Mouse (Mus musculus): ENCODE measurements around the gene Gm42957. TPM values are rescaled to one million over a fixed set of nuclear protein-coding genes. Genes with fewer than 3 reads are reported as not detected.
A peak's percentile ranks its signal among the peaks of the same experiment; 100 is the strongest.

The Gm42957 gene
- polyA plus RNA-seq, 1 experiment: not detected

GRCm38 (mm10) chr3:96617941-96618340, 17.3 kb upstream of the Gm42957 start:
- Histone ChIP-seq H3K4me1 (ENCODE audit: control insufficient read depth, insufficient read depth, insufficient read length, low read length) (no peaks in the 10 kb centered on the region), H3K27me3 (ENCODE audit: control insufficient read depth, insufficient read depth, low read length) (no peaks in the 10 kb centered on the region), H3K36me3 (ENCODE audit: control insufficient read depth, insufficient read depth, low read length) (peaks cover 9% of the 10 kb centered on the region), H3K27ac (ENCODE audit: insufficient read depth, low read depth, low read length) (no peak overlapping the region), H3K4me3 (ENCODE audit: low read depth, low read length) (no peak overlapping the region)
- 91% methylated on average over 3 of the region's 3 CpGs for WGBS
- no peak for TF ChIP-seq CTCF (IDR thresholded peaks at IDR 0.05; ENCODE audit: extremely low read depth, insufficient read length, insufficient replicate concordance, low read depth, low read length)
- no peak for TF ChIP-seq POLR2A (IDR thresholded peaks at IDR 0.05; ENCODE audit: low read depth, low read length)

GRCm38 (mm10) chr3:96623201-96623600, 12.1 kb upstream of the Gm42957 start:
- Histone ChIP-seq H3K27ac (ENCODE audit: insufficient read depth, low read depth, low read length) (no peak overlapping the region), H3K36me3 (ENCODE audit: control insufficient read depth, insufficient read depth, low read length) (peaks cover 8% of the 10 kb centered on the region), H3K27me3 (ENCODE audit: control insufficient read depth, insufficient read depth, low read length) (no peaks in the 10 kb centered on the region), H3K4me3 (ENCODE audit: low read depth, low read length) (no peak overlapping the region), H3K4me1 (ENCODE audit: control insufficient read depth, insufficient read depth, insufficient read length, low read length) (no peaks in the 10 kb centered on the region)
- TF ChIP-seq CTCF (IDR thresholded peaks at IDR 0.05; ENCODE audit: extremely low read depth, insufficient read length, insufficient replicate concordance, low read depth, low read length) (no peak), POLR2A (IDR thresholded peaks at IDR 0.05; ENCODE audit: low read depth, low read length) (no peak)
- WGBS: 95% methylated on average over 4 of the region's 4 CpGs

- peaks cover 11% of the 10 kb centered on the region for H3K36me3 ChIP-seq (ENCODE audit: control insufficient read depth, insufficient read depth, low read length)
- no peaks in the 10 kb centered on the region for H3K27me3 ChIP-seq (ENCODE audit: control insufficient read depth, insufficient read depth, low read length)
- no peaks in the 10 kb centered on the region; the same call in 1 of the 2 replicates for H3K4me1 ChIP-seq (ENCODE audit: control insufficient read depth, insufficient read depth, insufficient read length, low read length)
- TF ChIP-seq CTCF (IDR thresholded peaks at IDR 0.05; ENCODE audit: extremely low read depth, insufficient read length, insufficient replicate concordance, low read depth, low read length) (no peak), POLR2A (IDR thresholded peaks at IDR 0.05; ENCODE audit: low read depth, low read length) (peak; percentile 80)
- under 1% methylated on average over 48 of the region's 48 CpGs for WGBS
- H3K27ac ChIP-seq (ENCODE audit: insufficient read depth, low read depth, low read length): peak within 1 kb of the TSS; percentile 76
- peak within 1 kb of the TSS; percentile 87 for H3K4me3 ChIP-seq (ENCODE audit: low read depth, low read length)
These were observed 5.3 kb upstream of the Gm42957 start, which contains the start of gene Rbm8a for GRCm38 (mm10) chr3:96629729-96630600. Rbm8a (plus strand) TSS chr3:96629933.

GRCm38 (mm10) chr3:96632058-96632457, 3.2 kb upstream of the Gm42957 start:
- peaks cover 4% of the 10 kb centered on the region; the same call in 1 of the 2 replicates for H3K4me1 ChIP-seq (ENCODE audit: control insufficient read depth, insufficient read depth, insufficient read length, low read length)
- peaks cover 11% of the 10 kb centered on the region for H3K36me3 ChIP-seq (ENCODE audit: control insufficient read depth, insufficient read depth, low read length)
- H3K4me3 ChIP-seq (ENCODE audit: low read depth, low read length): no peak overlapping the region
- TF ChIP-seq CTCF (IDR thresholded peaks at IDR 0.05; ENCODE audit: extremely low read depth, insufficient read length, insufficient replicate concordance, low read depth, low read length): no peak
- no peak for TF ChIP-seq POLR2A (IDR thresholded peaks at IDR 0.05; ENCODE audit: low read depth, low read length)
- H3K27ac ChIP-seq (ENCODE audit: insufficient read depth, low read depth, low read length): no peak overlapping the region
- no peaks in the 10 kb centered on the region for H3K27me3 ChIP-seq (ENCODE audit: control insufficient read depth, insufficient read depth, low read length)

- Histone ChIP-seq H3K36me3 (ENCODE audit: control insufficient read depth, insufficient read depth, low read length) (peaks cover 16% of the 10 kb centered on the region), H3K4me1 (ENCODE audit: control insufficient read depth, insufficient read depth, insufficient read length, low read length) (peaks cover 6% of the 10 kb centered on the region; the same call in 1 of the 2 replicates), H3K27ac (ENCODE audit: insufficient read depth, low read depth, low read length) (no peak overlapping the region), H3K27me3 (ENCODE audit: control insufficient read depth, insufficient read depth, low read length) (no peaks in the 10 kb centered on the region), H3K4me3 (ENCODE audit: low read depth, low read length) (no peak overlapping the region)
- TF ChIP-seq CTCF (IDR thresholded peaks at IDR 0.05; ENCODE audit: extremely low read depth, insufficient read length, insufficient replicate concordance, low read depth, low read length): no peak
- TF ChIP-seq POLR2A (IDR thresholded peaks at IDR 0.05; ENCODE audit: low read depth, low read length): no peak
- 73% methylated on average over 1 of the region's 1 CpGs for WGBS
These were observed 1.3 kb upstream of the Gm42957 start for GRCm38 (mm10) chr3:96634015-96634414.

- Histone ChIP-seq H3K27me3 (ENCODE audit: control insufficient read depth, insufficient read depth, low read length) (no peaks in the 10 kb centered on the region), H3K27ac (ENCODE audit: insufficient read depth, low read depth, low read length) (peak overlapping the region; percentile 74), H3K4me1 (ENCODE audit: control insufficient read depth, insufficient read depth, insufficient read length, low read length) (peaks cover 6% of the 10 kb centered on the region; the same call in 1 of the 2 replicates), H3K36me3 (ENCODE audit: control insufficient read depth, insufficient read depth, low read length) (peaks cover 21% of the 10 kb centered on the region), H3K4me3 (ENCODE audit: low read depth, low read length) (peak overlapping the region; percentile 92)
- TF ChIP-seq CTCF (IDR thresholded peaks at IDR 0.05; ENCODE audit: extremely low read depth, insufficient read length, insufficient replicate concordance, low read depth, low read length) (no peak), POLR2A (IDR thresholded peaks at IDR 0.05; ENCODE audit: low read depth, low read length) (no peak)
- 2% methylated on average over 15 of the region's 15 CpGs for WGBS
These were observed 632 bp downstream of the Gm42957 start for GRCm38 (mm10) chr3:96635906-96636305.

GRCm38 (mm10) chr3:96636448-96636847, 1.2 kb downstream of the Gm42957 start:
- 27% methylated on average over 11 of the region's 11 CpGs for WGBS
- H3K27me3 ChIP-seq (ENCODE audit: control insufficient read depth, insufficient read depth, low read length): no peaks in the 10 kb centered on the region
- peaks cover 20% of the 10 kb centered on the region for H3K36me3 ChIP-seq (ENCODE audit: control insufficient read depth, insufficient read depth, low read length)
- H3K4me1 ChIP-seq (ENCODE audit: control insufficient read depth, insufficient read depth, insufficient read length, low read length): peaks cover 6% of the 10 kb centered on the region; the same call in 1 of the 2 replicates
- H3K4me3 ChIP-seq (ENCODE audit: low read depth, low read length): peak overlapping the region; percentile 55
- TF ChIP-seq CTCF (IDR thresholded peaks at IDR 0.05; ENCODE audit: extremely low read depth, insufficient read length, insufficient replicate concordance, low read depth, low read length) (no peak), POLR2A (IDR thresholded peaks at IDR 0.05; ENCODE audit: low read depth, low read length) (no peak)
- peak overlapping the region; percentile 42 for H3K27ac ChIP-seq (ENCODE audit: insufficient read depth, low read depth, low read length)
